Mouse (Mus musculus): ENCODE data around the gene Ranbp3l.
"Not testable (repeated sequence)": the region's sequence is repeated elsewhere in the genome, so short reads cannot be mapped to it uniquely, and the experiment has no call there.

The Ranbp3l gene

GRCm38 (mm10) chr15:8967573-8968228 is at the start of gene Ranbp3l:
Ranbp3l (plus strand) TSS chr15:8967949.
- DNase-seq (ENCODE audit: low spot score) = no peak

- no peak for DNase-seq (ENCODE audit: low spot score)
Measured at GRCm38 (mm10) chr15:8930061-8930460, 37.7 kb upstream of the Ranbp3l start.

GRCm38 (mm10) chr15:8936911-8937310 is 30.8 kb upstream of the Ranbp3l start:
- DNase-seq (ENCODE audit: low spot score) = no peak

- no peak for DNase-seq (ENCODE audit: low spot score)
Measured at GRCm38 (mm10) chr15:8940861-8941260, 26.9 kb upstream of the Ranbp3l start.

- DNase-seq (ENCODE audit: low spot score) = no peak
Measured at GRCm38 (mm10) chr15:8950856-8951255, 16.9 kb upstream of the Ranbp3l start.

- no peak for DNase-seq (ENCODE audit: low spot score)
Measured at GRCm38 (mm10) chr15:8963323-8963722, 4.4 kb upstream of the Ranbp3l start.

GRCm38 (mm10) chr15:8968229-8968595 is 463 bp downstream of the Ranbp3l start:
- DNase-seq (ENCODE audit: low spot score) = no peak

- no peak for DNase-seq (ENCODE audit: low spot score)
Measured at GRCm38 (mm10) chr15:8969061-8969635, 1.4 kb downstream of the Ranbp3l start.

GRCm38 (mm10) chr15:8991211-8991610 is 23.5 kb downstream of the Ranbp3l start:
- no peak for DNase-seq (ENCODE audit: low spot score)

GRCm38 (mm10) chr15:8991859-8992838 is 24.4 kb downstream of the Ranbp3l start:
- DNase-seq (ENCODE audit: low spot score) = no peak

GRCm38 (mm10) chr15:8994608-8995277 is 27.0 kb downstream of the Ranbp3l start:
- no peak for DNase-seq (ENCODE audit: low spot score)

- DNase-seq (ENCODE audit: low spot score) = no peak
Measured at GRCm38 (mm10) chr15:8995490-8995889, 27.7 kb downstream of the Ranbp3l start.

- no peak for DNase-seq (ENCODE audit: low spot score)
Measured at GRCm38 (mm10) chr15:9002762-9003161, 35.0 kb downstream of the Ranbp3l start.

GRCm38 (mm10) chr15:9009196-9009595 is 41.4 kb downstream of the Ranbp3l start:
- no peak for DNase-seq (ENCODE audit: low spot score)

- DNase-seq (ENCODE audit: low spot score) = no peak
Measured at GRCm38 (mm10) chr15:9014541-9014940, 46.8 kb downstream of the Ranbp3l start.

- DNase-seq (ENCODE audit: low spot score) = not testable (repeated sequence)
Measured at GRCm38 (mm10) chr15:9015496-9015895, 47.7 kb downstream of the Ranbp3l start.

- DNase-seq (ENCODE audit: low spot score) = no peak
Measured at GRCm38 (mm10) chr15:9055704-9056103, 88.0 kb downstream of the Ranbp3l start.

- DNase-seq (ENCODE audit: low spot score) = no peak
Measured at GRCm38 (mm10) chr15:9059856-9060255, 92.1 kb downstream of the Ranbp3l start.

- no peak for DNase-seq (ENCODE audit: low spot score)
Measured at GRCm38 (mm10) chr15:9061150-9061882, 93.6 kb downstream of the Ranbp3l start.

- no peak for DNase-seq (ENCODE audit: low spot score)
Measured at GRCm38 (mm10) chr15:9068881-9069280, 101.1 kb downstream of the Ranbp3l start.

GRCm38 (mm10) chr15:9070353-9070752 is 102.6 kb downstream of the Ranbp3l start:
- no peak for DNase-seq (ENCODE audit: low spot score)

Measured in T-cell, adult 2 months (primary cell).